Mouse (Mus musculus) spleen, embryonic (tissue): ENCODE measurements at regions not wholly inside any gene's neighbourhood (a gene's known extent, or its start where the extent isn't known, plus 50 kb on each side); places are given as distances from the start of the nearest gene placed in this dataset.

Experiments used
- CTCF ChIA-PET: fragments of 350-600 bp; sonication (Branson Sonifier 250); formaldehyde crosslinking; loops from one replicate; lab custom pipeline; 2022; lab: Charles Lee

DNA sequence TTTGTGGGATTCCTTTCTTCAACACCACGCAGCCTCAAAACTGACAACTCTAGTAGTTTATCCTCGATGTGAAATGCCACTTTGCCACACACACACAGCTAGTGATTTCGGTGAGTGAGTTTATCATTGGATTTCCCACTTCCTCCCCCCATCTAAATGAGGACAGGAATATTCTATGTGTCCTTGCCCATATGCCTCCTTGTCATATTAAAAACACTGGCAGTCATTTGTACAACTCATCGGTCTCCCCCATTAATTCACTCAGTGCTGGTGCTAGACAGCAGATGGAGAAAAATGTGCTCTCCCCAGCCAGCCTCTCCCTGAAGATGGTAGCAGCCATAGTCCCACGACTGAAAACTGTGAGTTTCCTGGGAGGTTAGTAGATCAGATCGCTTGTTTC lies 496.0 kb upstream of the Sox11 start:
- CTCF ChIA-PET, result no interaction called here

DNA sequence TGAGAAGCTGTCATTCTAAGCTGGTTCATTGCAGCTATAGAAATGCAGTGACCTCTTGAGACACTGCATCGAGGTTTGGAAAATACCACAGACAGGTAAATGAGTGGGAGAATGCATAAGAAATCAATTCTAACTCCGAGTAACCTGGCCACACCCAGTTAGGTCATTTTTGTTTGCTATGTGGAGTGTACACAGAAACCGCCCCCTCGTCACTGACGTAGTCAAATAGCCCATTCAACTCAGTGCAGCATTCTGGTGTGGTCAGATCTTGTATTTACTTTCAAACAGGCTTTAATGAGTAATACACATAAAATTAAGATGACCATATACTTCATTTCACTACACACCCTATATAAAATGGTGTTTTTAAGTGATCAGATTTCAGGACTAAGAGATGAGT lies 483.8 kb upstream of the Sox11 start:
- CTCF ChIA-PET, result no interaction called here

DNA sequence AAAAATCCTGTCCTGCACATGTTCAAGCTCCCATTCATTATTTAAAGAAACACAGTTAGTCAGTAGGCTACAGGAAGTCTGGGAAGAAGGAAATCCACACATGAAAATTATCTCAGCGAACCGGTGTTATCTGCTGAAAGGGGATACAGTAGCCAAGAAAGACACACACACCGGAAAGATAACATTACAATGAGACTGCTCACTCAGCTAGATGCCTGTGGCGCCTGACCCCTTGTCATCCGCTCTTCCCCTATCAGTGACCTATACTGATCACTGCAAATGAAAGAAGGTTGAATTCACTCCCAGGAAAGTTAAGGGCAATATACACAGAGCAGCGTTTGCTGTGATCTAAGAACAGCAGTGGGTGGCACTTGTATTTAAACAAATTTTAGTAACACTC lies 481.0 kb upstream of the Sox11 start:
- CTCF ChIA-PET, result no interaction called here

DNA sequence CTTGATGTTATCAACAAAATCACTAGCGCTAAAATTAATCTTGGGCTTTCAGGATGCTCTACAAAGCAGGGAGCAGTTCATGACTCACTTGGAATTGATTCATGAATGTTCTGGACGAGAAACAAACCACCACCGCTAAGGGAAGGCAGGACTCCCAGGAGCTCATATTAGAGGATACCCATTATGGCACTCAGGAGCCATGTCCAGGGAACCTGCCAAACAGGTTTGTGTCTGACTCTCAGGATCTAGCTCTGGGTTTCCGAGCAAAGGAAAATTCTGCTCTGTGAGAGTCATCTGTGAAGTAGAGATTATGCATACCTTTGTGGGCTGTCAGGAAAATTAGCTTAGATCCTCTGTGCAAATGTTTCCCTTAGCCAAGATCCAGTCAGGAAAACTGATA lies 454.3 kb upstream of the Sox11 start:
- CTCF ChIA-PET, result no interaction called here

DNA sequence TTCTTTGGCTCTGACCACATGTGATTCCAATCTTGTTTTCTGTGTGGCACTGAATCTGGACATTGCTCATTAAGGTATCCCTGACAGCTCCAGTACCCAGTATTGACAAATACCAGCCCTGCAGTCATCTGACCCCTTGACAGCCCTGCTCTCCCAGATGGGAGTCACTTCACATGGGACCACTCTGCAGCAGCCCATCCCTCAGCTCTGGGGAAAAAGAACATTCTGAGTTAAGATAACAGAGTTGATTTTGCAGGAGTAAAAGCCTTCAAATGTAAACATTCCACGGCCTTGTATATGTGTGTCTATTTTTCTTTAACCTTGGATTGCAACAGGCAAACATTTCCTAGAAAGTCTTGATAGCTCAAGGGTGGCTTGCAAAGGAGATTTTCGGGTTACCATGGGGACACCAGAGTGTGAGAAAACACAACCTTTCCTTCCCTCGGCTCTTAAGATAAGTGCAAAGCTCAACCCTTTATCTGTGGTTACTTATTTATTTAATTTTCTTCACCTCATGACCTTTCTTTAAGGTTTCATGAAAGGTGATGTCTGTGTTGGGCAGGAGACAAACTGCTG lies 444.4 kb upstream of the Sox11 start:
- CTCF ChIA-PET, result no interaction called here

DNA sequence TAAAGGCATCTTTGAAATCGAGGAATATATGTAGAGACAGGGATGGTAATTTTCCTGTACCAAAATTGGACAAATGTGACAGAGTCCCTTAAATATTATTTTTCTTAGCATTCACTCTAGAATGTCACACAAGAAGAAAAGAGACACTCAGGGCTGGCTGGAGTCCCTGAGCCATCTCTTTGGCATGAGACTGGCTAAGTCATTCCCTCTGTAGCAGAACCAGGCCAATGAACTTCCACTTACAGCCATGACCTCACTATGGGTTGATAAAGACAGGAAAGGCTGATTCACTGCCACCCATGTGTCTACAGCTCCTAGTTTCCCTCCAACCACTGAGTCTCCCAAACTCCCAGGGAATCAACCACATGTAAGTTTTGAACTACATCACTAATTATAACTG lies 438.4 kb upstream of the Sox11 start:
- CTCF ChIA-PET, result no interaction called here

DNA sequence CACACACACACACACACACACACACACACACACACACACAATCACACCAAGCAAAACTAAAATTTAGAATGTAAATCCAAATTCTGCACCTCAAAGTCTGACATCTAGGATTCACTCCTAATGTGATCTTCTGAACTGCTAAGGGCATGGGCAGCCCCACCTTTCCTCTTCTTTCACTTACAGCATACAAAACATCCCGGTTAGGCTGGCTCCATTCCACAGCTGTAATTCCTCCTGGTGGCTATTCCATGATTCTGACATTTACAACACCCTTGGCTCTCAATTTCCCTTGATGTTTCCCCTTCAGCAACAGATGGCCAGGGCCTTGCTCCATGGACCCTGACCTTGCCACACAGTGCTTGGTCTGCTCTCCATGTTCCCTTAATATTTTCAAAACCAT lies 423.6 kb upstream of the Sox11 start:
- CTCF ChIA-PET, result no interaction called here

DNA sequence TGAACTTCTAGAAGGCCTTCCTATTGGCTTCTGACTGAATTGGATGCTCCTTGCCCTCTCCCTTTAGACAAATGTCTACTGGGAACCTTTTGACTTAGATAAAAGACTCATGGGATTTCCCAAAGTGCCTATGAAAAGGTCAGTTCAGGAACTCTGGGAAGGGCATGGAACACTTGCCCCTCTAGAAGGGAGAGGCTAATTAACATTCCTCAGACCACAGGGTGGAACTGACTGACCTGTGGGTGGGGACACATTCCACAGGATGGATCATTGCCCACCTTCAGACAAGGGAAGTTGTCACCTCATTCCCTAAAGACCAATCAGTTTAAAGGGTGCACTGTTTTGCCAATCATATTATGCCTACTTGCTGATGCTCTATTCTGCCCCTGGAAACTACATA lies 416.6 kb upstream of the Sox11 start:
- CTCF ChIA-PET, result no interaction called here

DNA sequence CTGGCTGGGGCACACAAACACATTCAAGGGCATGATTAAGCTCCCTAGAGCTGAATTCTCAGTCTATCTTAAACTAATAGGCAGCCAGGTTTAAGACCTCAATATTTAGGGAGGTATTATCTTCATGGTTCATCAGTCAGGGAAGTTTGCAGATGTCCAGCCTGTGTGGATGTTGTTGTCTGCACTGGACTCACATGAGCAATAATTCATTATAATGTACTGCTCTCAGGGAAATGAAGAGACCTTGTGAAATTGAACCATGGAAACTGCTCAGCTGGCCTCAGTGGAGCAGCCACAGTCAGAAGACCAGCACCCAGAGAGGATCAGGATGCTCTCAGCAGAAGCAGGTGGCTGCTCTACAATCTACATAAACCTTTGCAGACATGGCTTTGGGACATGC lies 415.3 kb upstream of the Sox11 start:
- CTCF ChIA-PET, result no interaction called here

DNA sequence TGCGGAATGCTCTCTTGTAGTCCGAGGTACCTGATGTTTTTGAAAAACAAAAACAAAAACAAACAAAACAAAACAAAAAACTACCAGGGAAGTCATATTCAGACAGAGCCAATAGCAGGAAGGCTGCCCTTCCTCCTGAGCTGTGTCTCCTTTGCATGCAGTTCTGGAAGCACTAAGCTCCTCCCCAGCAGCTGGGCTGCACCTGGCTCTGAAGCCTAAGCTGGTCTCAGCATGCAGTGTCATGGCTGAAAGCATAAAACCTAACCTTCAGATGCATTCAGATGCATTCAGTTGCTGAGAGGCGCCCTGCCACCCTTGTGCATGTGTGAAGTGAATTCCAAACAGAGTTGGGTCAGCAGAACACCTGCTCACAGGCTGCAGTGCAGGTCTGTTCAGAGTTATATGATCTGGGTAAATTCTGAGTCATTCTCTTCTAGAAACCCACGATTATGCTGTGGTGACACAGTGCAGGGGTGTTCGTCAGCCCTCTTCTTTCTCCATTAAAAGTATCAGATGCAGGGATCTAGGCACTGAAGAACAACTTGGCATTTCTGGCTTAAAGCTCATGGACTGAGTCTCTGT lies 382.3 kb upstream of the Sox11 start:
- CTCF ChIA-PET, result no interaction called here

DNA sequence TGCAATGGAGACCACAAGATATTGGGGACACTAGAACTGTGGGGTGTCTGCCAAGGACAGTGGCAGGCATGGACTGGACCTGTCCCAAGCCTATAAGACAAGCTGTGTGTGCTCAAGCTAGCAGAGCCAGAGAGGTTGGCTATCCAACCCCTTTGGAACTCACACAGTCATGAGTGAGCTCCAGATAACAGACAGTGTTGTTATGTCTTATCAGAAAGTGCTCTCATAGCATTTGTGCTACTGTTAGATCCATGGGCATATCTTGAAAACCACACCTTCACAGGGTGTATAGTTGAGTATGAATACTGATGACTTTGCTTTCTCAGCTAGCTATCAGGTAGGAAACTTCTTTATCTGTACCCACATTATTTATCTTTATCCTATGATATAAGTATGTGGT lies 338.1 kb upstream of the Sox11 start:
- CTCF ChIA-PET, result no interaction called here

DNA sequence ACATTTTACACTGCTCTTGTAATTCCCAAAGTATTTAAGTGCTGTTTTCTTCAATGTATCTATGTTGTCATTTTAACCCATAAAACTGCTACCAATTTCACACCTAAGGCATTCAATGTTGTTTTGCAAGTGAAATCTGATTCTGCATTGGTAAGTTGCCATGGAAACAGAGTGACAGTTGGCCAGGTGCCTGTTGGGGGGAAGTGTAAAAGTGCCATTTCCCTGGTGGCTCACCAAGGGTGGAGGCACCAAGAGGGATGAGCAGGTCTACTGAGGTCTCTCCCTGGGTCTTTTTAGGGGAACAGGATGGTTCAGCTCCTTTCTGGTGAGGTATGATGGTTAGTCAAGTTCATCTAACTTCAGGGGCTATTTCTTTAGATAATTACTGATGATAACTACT lies 331.0 kb upstream of the Sox11 start:
- CTCF ChIA-PET, result no interaction called here

DNA sequence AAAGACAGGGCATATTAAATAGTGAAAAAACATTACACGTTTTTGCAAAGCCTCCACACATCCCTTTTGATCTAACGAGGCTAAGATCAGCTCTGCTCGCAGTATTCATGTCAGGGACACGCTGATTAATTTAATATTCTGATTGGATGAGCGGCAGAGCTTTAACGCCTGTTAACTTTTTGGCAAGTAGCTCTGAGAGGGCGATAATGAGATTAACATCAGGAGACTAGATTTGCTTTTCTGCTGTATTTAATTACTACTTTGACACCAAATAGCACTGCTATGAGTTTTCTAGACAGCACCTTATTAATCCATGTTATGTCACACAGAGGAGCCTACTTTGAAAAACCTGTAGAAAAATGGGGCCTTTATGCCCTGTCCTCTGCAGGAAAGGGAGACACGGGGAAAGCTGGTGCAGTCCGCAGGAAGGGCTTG lies 328.3 kb upstream of the Sox11 start:
- CTCF ChIA-PET, result no interaction called here

DNA sequence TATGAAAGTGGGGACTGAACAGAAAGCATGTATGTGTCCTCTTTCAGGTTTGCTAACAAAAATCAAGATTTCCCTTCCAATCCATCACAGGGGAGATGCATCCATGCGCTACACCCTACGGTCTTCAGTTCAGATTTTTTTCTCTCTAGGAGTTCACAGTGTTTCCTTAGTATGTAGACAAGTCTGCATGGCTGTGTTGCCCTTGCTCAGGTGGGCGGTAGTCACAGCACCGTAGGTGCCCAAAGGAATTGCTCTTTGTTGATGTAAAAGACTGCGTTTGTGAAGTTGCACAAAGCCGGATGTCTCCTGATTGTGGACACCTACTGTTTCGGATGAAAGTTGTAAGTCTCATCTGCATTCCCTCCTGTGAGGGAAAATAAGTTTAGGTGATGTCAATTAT lies 327.8 kb upstream of the Sox11 start:
- CTCF ChIA-PET, result no interaction called here

DNA sequence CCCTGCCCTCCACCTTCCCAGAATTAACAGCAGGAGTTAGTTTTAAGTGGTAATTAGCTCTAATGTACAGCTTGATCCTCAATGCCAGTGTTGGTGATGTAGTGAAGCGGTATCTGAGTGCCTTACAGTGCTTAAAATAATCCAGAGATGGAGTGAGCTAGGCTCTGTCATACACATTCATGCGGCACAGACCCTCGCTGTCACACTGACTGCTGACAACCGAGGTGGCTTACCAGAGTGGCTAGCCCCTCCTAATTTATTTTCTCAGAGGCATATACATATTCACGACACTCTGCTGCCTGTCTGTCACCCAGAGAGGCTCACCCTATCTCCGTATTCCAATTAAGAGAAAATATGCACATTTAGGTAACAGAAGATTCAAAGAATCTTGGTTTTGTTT lies 327.2 kb upstream of the Sox11 start:
- CTCF ChIA-PET, result no interaction called here

DNA sequence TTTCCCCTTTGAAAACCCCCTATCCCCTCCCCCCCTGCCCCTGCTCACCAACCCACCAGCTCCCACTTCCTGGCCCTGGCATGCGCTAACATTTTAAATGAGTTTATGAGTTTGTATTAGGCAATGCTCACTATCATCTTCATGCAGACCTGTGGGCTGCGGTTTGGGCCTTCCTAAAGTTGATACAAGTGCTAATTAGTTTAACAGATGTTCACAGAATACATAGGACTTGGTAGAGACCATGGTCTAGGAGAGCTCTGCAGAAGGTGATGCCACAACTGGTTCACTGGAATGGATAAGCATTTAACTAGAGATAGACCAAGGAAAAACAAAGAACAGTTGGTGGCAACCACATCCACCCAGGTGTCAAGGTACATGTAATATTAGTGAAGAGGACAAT lies 324.1 kb upstream of the Sox11 start:
- CTCF ChIA-PET, result no interaction called here

DNA sequence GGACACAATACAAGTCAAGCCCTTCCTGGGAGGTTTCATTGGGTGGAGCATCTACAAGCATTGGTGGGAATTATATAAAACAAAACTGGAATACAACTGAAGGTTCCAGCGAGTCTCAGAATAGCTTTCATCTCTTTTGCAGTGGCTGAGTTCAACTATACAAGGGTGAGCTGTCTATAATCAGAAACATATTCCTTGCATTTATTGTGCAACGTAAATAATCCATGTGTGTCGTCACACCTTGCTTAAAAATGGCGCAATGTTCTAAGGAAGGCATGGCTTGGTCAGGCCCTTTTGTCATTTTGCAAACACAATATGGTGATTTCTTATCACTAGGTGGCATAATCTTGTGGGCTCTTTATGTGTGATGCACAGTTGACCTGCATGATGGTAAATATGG lies 320.8 kb upstream of the Sox11 start:
- CTCF ChIA-PET, result no interaction called here

DNA sequence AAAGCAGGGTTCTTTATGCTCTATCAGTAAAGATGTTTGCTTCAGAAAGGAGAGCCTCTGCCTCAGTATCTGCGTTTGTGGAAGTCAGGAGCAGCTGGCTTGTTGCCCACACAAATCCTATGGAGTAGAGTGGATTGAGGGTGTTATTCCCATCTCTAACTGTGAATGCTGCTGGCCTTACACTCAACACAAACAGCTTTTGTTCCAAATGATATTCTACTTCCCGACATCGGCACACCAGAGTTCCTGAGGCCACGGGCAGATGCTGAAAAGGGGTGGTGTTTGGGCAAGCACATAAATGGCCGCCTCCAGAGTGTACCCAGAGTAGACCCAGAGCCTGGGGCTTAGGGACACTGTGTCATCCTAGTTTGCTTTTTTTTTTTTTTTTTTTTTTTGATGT lies 320.3 kb upstream of the Sox11 start:
- CTCF ChIA-PET, result no interaction called here

DNA sequence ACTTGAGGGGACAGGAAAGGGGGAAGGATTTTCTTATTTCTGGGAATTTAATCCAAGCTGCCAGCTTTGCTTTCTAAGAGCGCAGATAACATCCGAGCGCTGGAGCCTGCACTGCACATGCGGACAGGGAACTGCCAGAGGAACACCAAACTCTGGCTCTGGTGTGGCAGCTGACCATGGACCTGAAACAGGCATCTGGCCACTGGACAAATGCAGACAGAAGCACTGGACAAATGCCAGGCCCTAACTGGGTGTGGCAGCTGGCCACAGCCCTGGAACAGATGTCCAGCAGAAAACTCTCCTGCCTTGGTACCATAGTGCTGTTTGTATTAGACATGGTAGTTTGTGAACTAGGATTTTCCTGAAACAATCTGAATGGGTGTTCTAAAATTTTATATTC lies 315.2 kb upstream of the Sox11 start:
- CTCF ChIA-PET, result no interaction called here

DNA sequence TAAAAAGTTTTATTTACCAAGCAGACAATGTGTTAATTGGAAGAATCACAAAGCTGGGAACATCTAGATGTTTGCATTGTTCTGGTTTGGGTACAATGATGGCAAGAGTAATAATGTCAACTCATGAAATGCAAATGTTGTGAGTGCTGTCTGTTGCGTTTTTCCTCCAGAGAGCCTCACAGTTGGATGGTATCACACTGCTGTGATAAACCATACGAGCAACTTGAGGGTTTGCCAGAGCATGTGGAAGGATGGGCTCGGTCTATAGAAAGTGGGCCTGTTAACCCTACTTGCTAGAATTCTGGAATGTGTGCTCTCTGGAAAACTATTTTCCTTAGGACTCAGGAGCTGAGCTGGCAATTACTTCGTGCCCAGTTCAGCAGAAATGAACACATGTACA lies 311.2 kb upstream of the Sox11 start:
- CTCF ChIA-PET, result no interaction called here

DNA sequence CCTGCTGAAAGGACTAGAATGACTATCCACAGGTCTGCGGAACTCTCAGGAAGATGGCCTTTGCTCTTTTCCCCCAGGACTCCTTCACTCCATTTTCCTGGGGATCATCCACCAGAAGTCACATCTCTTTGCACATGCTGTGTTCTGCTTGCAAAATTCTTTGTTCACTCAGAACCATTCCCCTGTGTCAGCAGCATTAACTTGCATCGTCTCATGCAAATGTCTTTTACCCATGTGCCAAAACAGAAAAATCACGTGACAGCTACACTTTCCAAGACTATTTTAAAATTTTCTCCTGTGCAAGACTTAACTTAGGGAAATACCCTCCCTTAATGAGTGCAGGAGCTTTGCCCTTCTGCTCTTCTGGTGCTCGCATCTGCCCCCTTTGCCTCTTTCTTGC lies 306.2 kb upstream of the Sox11 start:
- CTCF ChIA-PET, result no interaction called here

DNA sequence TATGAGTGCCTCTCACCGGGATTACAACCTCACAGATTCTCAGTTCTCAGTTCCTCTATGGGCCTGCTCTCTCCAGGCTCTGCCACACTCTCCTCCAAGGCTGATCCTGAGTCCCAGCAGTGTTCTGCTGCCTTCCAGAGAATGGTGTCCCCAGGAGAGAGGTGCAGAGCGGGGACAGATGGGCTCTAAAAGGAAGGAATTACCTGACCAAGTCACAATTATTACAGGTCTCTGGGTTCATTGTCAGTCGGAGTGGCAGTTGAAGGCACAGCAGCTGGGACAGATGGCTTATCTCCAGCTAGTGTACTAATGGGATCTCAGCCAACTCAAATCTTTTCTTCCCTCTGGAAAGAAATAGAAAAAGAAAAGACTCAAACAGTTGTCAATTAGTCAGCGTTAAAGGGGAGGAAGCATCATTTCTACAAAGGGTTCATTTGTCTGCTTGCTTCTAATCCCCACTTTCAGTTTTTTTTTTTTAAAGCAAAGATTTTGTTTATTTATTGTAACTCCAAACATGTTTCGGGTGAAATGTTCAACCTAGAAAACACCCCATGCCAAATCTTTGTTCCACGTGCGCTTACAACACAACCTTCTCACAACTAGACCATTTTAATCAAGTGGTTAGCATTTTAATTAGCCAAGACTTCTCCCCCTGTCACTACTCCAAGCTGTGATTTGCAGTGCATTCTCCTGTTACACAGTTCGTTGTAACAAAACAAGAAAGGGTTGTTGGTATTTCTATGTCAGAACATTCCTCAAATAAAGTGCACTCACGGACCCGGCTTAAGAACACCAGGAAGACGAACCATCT lies 304.3 kb upstream of the Sox11 start:
- CTCF ChIA-PET, result no interaction called here

DNA sequence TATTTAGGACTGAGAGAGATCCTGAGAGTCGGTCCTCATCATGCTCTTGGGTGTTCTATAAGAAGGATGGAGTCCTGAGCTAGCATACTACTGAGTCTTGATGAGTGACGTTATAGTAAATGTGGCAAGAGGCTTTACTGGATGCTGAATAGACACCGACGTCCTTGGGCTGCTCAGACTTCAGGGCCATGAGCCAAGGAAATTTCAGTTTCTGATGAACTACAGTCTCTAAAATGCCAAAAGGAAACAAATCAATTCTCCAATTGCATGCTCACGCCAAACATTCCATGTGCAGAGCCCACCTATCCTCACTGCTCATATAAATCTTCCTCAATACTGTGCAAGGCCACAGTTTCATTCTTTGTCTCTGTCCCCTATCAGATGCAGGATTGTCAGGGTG lies 277.2 kb upstream of the Sox11 start:
- CTCF ChIA-PET, result no interaction called here
